Mouse (Mus musculus) E14TG2a.4 (cell line): Measurements from ENCODE around the gene Cst11.

Experiments used
- H3K27me3 ChIP-seq: 2 replicates; pipeline ENCODE4 v1.6.1; 2014; ENCODE audit warnings: low read length, control low read depth; ENCODE audit not compliant: insufficient read depth
- H3K36me3 ChIP-seq: 2 replicates; pipeline ENCODE4 v1.6.1; 2014; ENCODE audit warnings: low read length, control low read depth; ENCODE audit not compliant: insufficient read depth
- H3K4me1 ChIP-seq: replicated peaks from 2 replicates; pipeline ENCODE4 v1.6.1; 2014; ENCODE audit warnings: low read depth, low read length, control low read depth
- H3K4me3 ChIP-seq: replicated peaks from 2 replicates; pipeline ENCODE4 v1.5.1; 2014; ENCODE audit warnings: mild to moderate bottlenecking, low read length
- H3K9me3 ChIP-seq: 2 replicates; pipeline ENCODE4 v1.6.1; 2014; ENCODE audit warnings: low read length, control low read depth
- CTCF ChIP-seq: conservative IDR thresholded peaks from 2 replicates; pipeline ENCODE4 v1.5.1; 2014; ENCODE audit warnings: low read length
- NANOG ChIP-seq: IDR thresholded peaks from 2 replicates; pipeline ENCODE4 v1.6.1; 2014; ENCODE audit warnings: borderline replicate concordance, low read length, mixed read lengths
- POU5F1 ChIP-seq: IDR thresholded peaks from 2 replicates; pipeline ENCODE4 v1.6.1; 2014; ENCODE audit warnings: low read length, borderline replicate concordance

The Cst11 gene

GRCm38 (mm10) chr2:148754310-148754846 is 16.9 kb downstream of the Cst11 start:
- no peak for TF ChIP-seq CTCF
- no peak for TF ChIP-seq POU5F1
- no peak for TF ChIP-seq NANOG
- no peaks in the 10 kb centered on the region for H3K36me3 ChIP-seq
- H3K4me1 ChIP-seq = 0 out of 2 replicates have a peak, but pooled peaks cover 2% of the 10 kb centered on the region
- H3K9me3 ChIP-seq = peaks cover 5% of the 10 kb centered on the region; the same call in 1 of the 2 replicates
- no peak overlapping the region for H3K4me3 ChIP-seq
- peaks cover 13% of the 10 kb centered on the region for H3K27me3 ChIP-seq

- Histone ChIP-seq H3K36me3 (no peaks in the 10 kb centered on the region), H3K27me3 (peaks cover 13% of the 10 kb centered on the region), H3K4me1 (0 out of 2 replicates have a peak, but pooled peaks cover 2% of the 10 kb centered on the region), H3K4me3 (peak overlapping the region; percentile 46; the same call in 1 of the 2 replicates), H3K9me3 (peaks cover 5% of the 10 kb centered on the region; the same call in 1 of the 2 replicates)
- TF ChIP-seq CTCF (peak; percentile 53), NANOG (no peak), POU5F1 (no peak)
Observed at GRCm38 (mm10) chr2:148751893-148752813, 19.1 kb downstream of the Cst11 start.

GRCm38 (mm10) chr2:148750058-148750457 is 21.2 kb downstream of the Cst11 start, which contains the start of gene Cstl1:
Gene Cstl1, plus strand, starts transcription at chr2:148750358.
- H3K36me3 ChIP-seq = no peaks in the 10 kb centered on the region
- no peak for TF ChIP-seq POU5F1
- no peak for TF ChIP-seq NANOG
- TF ChIP-seq CTCF = no peak
- peaks cover 13% of the 10 kb centered on the region for H3K27me3 ChIP-seq
- H3K9me3 ChIP-seq = no peaks in the 10 kb centered on the region
- no peak within 1 kb of the TSS for H3K4me3 ChIP-seq
- H3K4me1 ChIP-seq = 0 out of 2 replicates have a peak, but pooled peaks cover 2% of the 10 kb centered on the region

GRCm38 (mm10) chr2:148743846-148744407 is 27.4 kb downstream of the Cst11 start:
- TF ChIP-seq POU5F1 (no peak), NANOG (no peak), CTCF (no peak)
- Histone ChIP-seq H3K9me3 (no peaks in the 10 kb centered on the region; the same call in 1 of the 2 replicates), H3K27me3 (peaks cover 4% of the 10 kb centered on the region), H3K4me1 (no peaks in the 10 kb centered on the region), H3K36me3 (no peaks in the 10 kb centered on the region), H3K4me3 (no peak overlapping the region)

GRCm38 (mm10) chr2:148743001-148743400 is 28.3 kb downstream of the Cst11 start:
- Histone ChIP-seq H3K4me1 (no peaks in the 10 kb centered on the region), H3K9me3 (no peaks in the 10 kb centered on the region; the same call in 1 of the 2 replicates), H3K27me3 (peaks cover 4% of the 10 kb centered on the region), H3K36me3 (no peaks in the 10 kb centered on the region), H3K4me3 (no peak overlapping the region)
- no peak for TF ChIP-seq CTCF
- TF ChIP-seq POU5F1 = no peak
- no peak for TF ChIP-seq NANOG

- Histone ChIP-seq H3K27me3 (no peaks in the 10 kb centered on the region), H3K9me3 (peaks cover 24% of the 10 kb centered on the region), H3K4me1 (peaks cover 11% of the 10 kb centered on the region), H3K4me3 (peak within 1 kb of the TSS; percentile 91), H3K36me3 (no peaks in the 10 kb centered on the region)
- TF ChIP-seq POU5F1 (no peak), CTCF (no peak), NANOG (no peak)
Observed at GRCm38 (mm10) chr2:148732327-148733000, 38.8 kb downstream of the Cst11 start, which contains the start of gene Napb. Gene Napb, minus strand, starts transcription at chr2:148732467.

GRCm38 (mm10) chr2:148731614-148732326 is 39.5 kb downstream of the Cst11 start:
- TF ChIP-seq POU5F1 (no peak), NANOG (no peak), CTCF (no peak)
- Histone ChIP-seq H3K9me3 (peaks cover 24% of the 10 kb centered on the region), H3K4me3 (peak overlapping the region; percentile 91), H3K4me1 (peaks cover 11% of the 10 kb centered on the region), H3K27me3 (no peaks in the 10 kb centered on the region), H3K36me3 (no peaks in the 10 kb centered on the region)
